Mouse (Mus musculus) kidney, postnatal 4 days (tissue): ENCODE results near the gene Edaradd.
A peak's percentile ranks its signal among the peaks of the same experiment; 100 is the strongest.

Experiments
- DNase-seq, 2 experiments: peaks; one replicate each; pipeline ENCODE4 v3.0.0; 2021; ENCODE audit warnings: mixed read lengths in 2 of 2

Gene Edaradd

GRCm38 (mm10) chr13:12460443-12460842 is 59.8 kb downstream of the Edaradd start:
- DNase-seq = peak; percentile 67 to 70

- peak in 1 of 2 experiments; percentile 44 for DNase-seq
Measured at GRCm38 (mm10) chr13:12456711-12457110, 63.5 kb downstream of the Edaradd start.

GRCm38 (mm10) chr13:12454686-12455390 is 65.4 kb downstream of the Edaradd start:
- DNase-seq = no peak

GRCm38 (mm10) chr13:12453150-12453549 is 67.1 kb downstream of the Edaradd start:
- DNase-seq = no peak

- DNase-seq = peak; percentile 6 to 15
Measured at GRCm38 (mm10) chr13:12442008-12442587, 78.1 kb downstream of the Edaradd start.

GRCm38 (mm10) chr13:12440813-12441212 is 79.4 kb downstream of the Edaradd start:
- DNase-seq = no peak

GRCm38 (mm10) chr13:12439586-12439985 is 80.7 kb downstream of the Edaradd start:
- no peak for DNase-seq

- DNase-seq = no peak
Measured at GRCm38 (mm10) chr13:12433843-12434242, 86.4 kb downstream of the Edaradd start.

GRCm38 (mm10) chr13:12428556-12428955 is 91.7 kb downstream of the Edaradd start:
- DNase-seq = no peak
